Mouse (Mus musculus) MEL (cell line): ENCODE measurements around the gene Pink1. TPM values are rescaled to one million over a fixed set of nuclear protein-coding genes. Genes with fewer than 3 reads are reported as not detected.
A peak's percentile ranks its signal among the peaks of the same experiment; 100 is the strongest.

Experiments used
- DNase-seq: peaks from one replicate; pipeline ENCODE4 v3.0.0; 2011; ENCODE audit warnings: low read depth, low spot score
- H3K27ac ChIP-seq: 2 replicates; pipeline ENCODE4 v1.5.1; 2012; ENCODE audit warnings: low read depth, mild to moderate bottlenecking, control low read depth, low read length, moderate library complexity; ENCODE audit not compliant: control insufficient read depth
- H3K27me3 ChIP-seq, 2 experiments: fragments of 150-350 bp in 1 of 2; sonication (generic) in 1 of 2; 2 replicates each; pipeline ENCODE4 v1.6.1; 2012; ENCODE audit warnings: low read length in 2 of 2, mild to moderate bottlenecking in 2 of 2, improper control_type of control experiment in 1 of 2, moderate library complexity in 1 of 2; ENCODE audit not compliant: insufficient read depth in 2 of 2, control insufficient read depth in 1 of 2
- H3K36me3 ChIP-seq, 2 experiments: 2 replicates each; pipeline ENCODE4 v1.6.1; 2012 to 2014; ENCODE audit warnings: low read length in 2 of 2, improper control_type of control experiment in 1 of 2, inconsistent platforms in 1 of 2, mild to moderate bottlenecking in 1 of 2; ENCODE audit not compliant: insufficient read depth in 2 of 2, control insufficient read depth in 1 of 2
- H3K4me1 ChIP-seq, 2 experiments: fragments of 150-350 bp in 1 of 2; sonication (generic) in 1 of 2; 2 replicates each; pipeline ENCODE4 v1.6.1; 2012; ENCODE audit warnings: low read length in 2 of 2, improper control_type of control experiment in 1 of 2, mild to moderate bottlenecking in 1 of 2; ENCODE audit not compliant: insufficient read depth in 2 of 2, control insufficient read depth in 1 of 2
- H3K4me3 ChIP-seq, 2 experiments: fragments of 150-350 bp in 1 of 2; sonication (generic) in 1 of 2; 2 replicates each; pipeline ENCODE4 v1.5.1; 2012; ENCODE audit warnings: low read depth in 2 of 2, low read length in 2 of 2, mild to moderate bottlenecking in 2 of 2, moderate library complexity in 2 of 2, control low read depth in 1 of 2, improper control_type of control experiment in 1 of 2; ENCODE audit not compliant: control insufficient read depth in 1 of 2, insufficient read depth in 1 of 2
- H3K79me2 ChIP-seq: 2 replicates; pipeline ENCODE4 v1.6.1; 2012; ENCODE audit warnings: mild to moderate bottlenecking, low read length, moderate library complexity; ENCODE audit not compliant: control insufficient read depth, poor library complexity, insufficient read depth
- H3K9ac ChIP-seq: 2 replicates; pipeline ENCODE4 v1.6.1; 2012; ENCODE audit warnings: low read depth, mild to moderate bottlenecking, control low read depth, low read length, moderate library complexity; ENCODE audit not compliant: control insufficient read depth, poor library complexity, severe bottlenecking
- H3K9me3 ChIP-seq: fragments of 150-350 bp; sonication (generic); replicated peaks from 2 replicates; pipeline ENCODE4 v1.6.1; 2012; ENCODE audit warnings: mild to moderate bottlenecking, low read length, improper control_type of control experiment, moderate library complexity; ENCODE audit not compliant: insufficient read depth
- BHLHE40 ChIP-seq: IDR thresholded peaks from 2 replicates; pipeline ENCODE4 v1.6.1; 2012; ENCODE audit warnings: low read depth, mild to moderate bottlenecking, inconsistent platforms, low read length, improper control_type of control experiment, borderline replicate concordance
- CHD1 ChIP-seq: IDR thresholded peaks from 2 replicates; pipeline ENCODE4 v1.6.1; 2012; ENCODE audit warnings: low read depth, mild to moderate bottlenecking, inconsistent platforms, low read length, improper control_type of control experiment
- CTCF ChIP-seq, 3 experiments: IDR thresholded peaks in 2 of 3; conservative IDR thresholded peaks in 1 of 3; 2 replicates each; pipeline ENCODE4 v1.5.1; 2011 to 2012; ENCODE audit warnings: low read length in 3 of 3, low read depth in 2 of 3, mild to moderate bottlenecking in 2 of 3, improper control_type of control experiment in 1 of 3, inconsistent platforms in 1 of 3, mixed read lengths in 1 of 3, moderate library complexity in 1 of 3; ENCODE audit not compliant: control insufficient read depth in 1 of 3, insufficient read depth in 1 of 3, poor library complexity in 1 of 3, severe bottlenecking in 1 of 3
- E2F4 ChIP-seq: IDR thresholded peaks from 2 replicates; pipeline ENCODE4 v1.6.1; 2011; ENCODE audit warnings: low read depth, low read length, improper control_type of control experiment, borderline replicate concordance
- ELF1 ChIP-seq: IDR thresholded peaks from 2 replicates; pipeline ENCODE4 v1.6.1; 2014; ENCODE audit warnings: low read depth, mild to moderate bottlenecking, inconsistent platforms, low read length, improper control_type of control experiment, moderate library complexity
- GABPA ChIP-seq: IDR thresholded peaks from 2 replicates; pipeline ENCODE4 v1.6.1; 2012; ENCODE audit warnings: low read depth, mild to moderate bottlenecking, inconsistent platforms, low read length, improper control_type of control experiment, moderate library complexity
- HCFC1 ChIP-seq: IDR thresholded peaks from 2 replicates; pipeline ENCODE4 v1.6.1; 2012; ENCODE audit warnings: low read depth, mild to moderate bottlenecking, inconsistent platforms, low read length, improper control_type of control experiment, moderate library complexity
- KAT2A ChIP-seq: conservative IDR thresholded peaks from 2 replicates; pipeline ENCODE4 v1.6.1; 2012; ENCODE audit warnings: low read depth, low read length, improper control_type of control experiment, inconsistent platforms
- MAX ChIP-seq: IDR thresholded peaks from 2 replicates; pipeline ENCODE4 v1.6.1; 2011; ENCODE audit warnings: low read length, improper control_type of control experiment
- MEF2A ChIP-seq: IDR thresholded peaks from 2 replicates; pipeline ENCODE4 v1.6.1; 2014; ENCODE audit warnings: low read depth, mild to moderate bottlenecking, inconsistent platforms, low read length, improper control_type of control experiment; ENCODE audit not compliant: poor library complexity, insufficient replicate concordance, severe bottlenecking; ENCODE audit errors: extremely low read depth
- MXI1 ChIP-seq: IDR thresholded peaks from 2 replicates; pipeline ENCODE4 v1.6.1; 2011; ENCODE audit warnings: mild to moderate bottlenecking, low read depth, low read length, improper control_type of control experiment
- MYC ChIP-seq: IDR thresholded peaks from 2 replicates; pipeline ENCODE4 v1.6.1; 2011; ENCODE audit warnings: low read depth, mild to moderate bottlenecking, low read length, improper control_type of control experiment, moderate library complexity
- NELFE ChIP-seq: IDR thresholded peaks from 2 replicates; pipeline ENCODE4 v1.6.1; 2011; ENCODE audit warnings: low read depth, low read length, improper control_type of control experiment
- NRF1 ChIP-seq: IDR thresholded peaks from 2 replicates; pipeline ENCODE4 v1.6.1; 2014; ENCODE audit warnings: low read depth, mild to moderate bottlenecking, inconsistent platforms, low read length, improper control_type of control experiment, moderate library complexity; ENCODE audit not compliant: poor library complexity, insufficient read depth, severe bottlenecking
- POLR2AphosphoS2 ChIP-seq: IDR thresholded peaks from 2 replicates; pipeline ENCODE4 v1.6.1; 2011; ENCODE audit warnings: low read length, improper control_type of control experiment
- POLR2AphosphoS5 ChIP-seq: IDR thresholded peaks from 2 replicates; pipeline ENCODE4 v1.6.1; 2012; ENCODE audit warnings: low read depth, borderline replicate concordance, mild to moderate bottlenecking, inconsistent platforms, low read length, moderate library complexity, mixed read lengths
- RAD21 ChIP-seq: IDR thresholded peaks from 2 replicates; pipeline ENCODE4 v1.6.1; 2011; ENCODE audit warnings: mild to moderate bottlenecking, low read depth, low read length, improper control_type of control experiment
- RCOR1 ChIP-seq: IDR thresholded peaks from 2 replicates; pipeline ENCODE4 v1.6.1; 2012; ENCODE audit warnings: low read depth, mild to moderate bottlenecking, inconsistent platforms, low read length, improper control_type of control experiment
- SMC3 ChIP-seq: IDR thresholded peaks from 2 replicates; pipeline ENCODE4 v1.6.1; 2011; ENCODE audit warnings: low read depth, low read length, improper control_type of control experiment
- TBP ChIP-seq: IDR thresholded peaks from 2 replicates; pipeline ENCODE4 v1.8.0; 2011; ENCODE audit warnings: low read depth, low read length, improper control_type of control experiment
- TCF12 ChIP-seq: IDR thresholded peaks from 2 replicates; pipeline ENCODE4 v1.6.1; 2014; ENCODE audit warnings: low read depth, mild to moderate bottlenecking, inconsistent platforms, low read length, improper control_type of control experiment, moderate library complexity
- UBTF ChIP-seq: IDR thresholded peaks from 2 replicates; pipeline ENCODE4 v1.6.1; 2012; ENCODE audit warnings: low read depth, mild to moderate bottlenecking, inconsistent platforms, low read length, improper control_type of control experiment, moderate library complexity, borderline replicate concordance; ENCODE audit not compliant: insufficient read depth
- USF1 ChIP-seq: IDR thresholded peaks from 2 replicates; pipeline ENCODE4 v1.6.1; 2014; ENCODE audit warnings: low read depth, mild to moderate bottlenecking, inconsistent platforms, low read length, improper control_type of control experiment, moderate library complexity
- USF2 ChIP-seq, 2 experiments: IDR thresholded peaks; 2 replicates each; pipeline ENCODE4 v1.6.1; 2011 to 2012; ENCODE audit warnings: improper control_type of control experiment in 2 of 2, low read length in 2 of 2, borderline replicate concordance in 1 of 2, inconsistent platforms in 1 of 2, low read depth in 1 of 2, mild to moderate bottlenecking in 1 of 2; ENCODE audit not compliant: insufficient read depth in 1 of 2
- ZC3H11A ChIP-seq: IDR thresholded peaks from 2 replicates; pipeline ENCODE4 v1.6.1; 2012; ENCODE audit warnings: low read depth, mild to moderate bottlenecking, inconsistent platforms, low read length, improper control_type of control experiment
- ZKSCAN1 ChIP-seq: IDR thresholded peaks from 2 replicates; pipeline ENCODE4 v1.6.1; 2012; ENCODE audit warnings: low read depth, mild to moderate bottlenecking, inconsistent platforms, low read length, improper control_type of control experiment, moderate library complexity
- ZNF384 ChIP-seq: IDR thresholded peaks from 2 replicates; pipeline ENCODE4 v1.6.1; 2012; ENCODE audit warnings: low read depth, mild to moderate bottlenecking, inconsistent platforms, low read length, improper control_type of control experiment
- polyA plus RNA-seq, 2 experiments: library from polyadenylated mRNA; stranded (reverse) in 1 of 2; unstranded in 1 of 2; fragments of >175 nt in 1 of 2; fragments of >200 nt in 1 of 2; gene quantifications; 2 replicates each; pipeline versions ENCODE4 v1.2.1 to v1.2.4; 2012; ENCODE audit warnings: low replicate concordance in 2 of 2, low read depth in 1 of 2; ENCODE audit not compliant: insufficient read length in 2 of 2, insufficient read depth in 1 of 2, missing spikeins in 1 of 2
- total RNA-seq: library from RNA; depleted of rRNA; stranded (reverse); fragments of 300-350 nt; gene quantifications from 2 replicates; pipeline ENCODE4 v1.2.3, GENCODE M21; 2012

Gene Pink1
- total and polyA plus RNA-seq, 3 experiments = 21.2 to 22.1 TPM; not detected in 1

DNA sequence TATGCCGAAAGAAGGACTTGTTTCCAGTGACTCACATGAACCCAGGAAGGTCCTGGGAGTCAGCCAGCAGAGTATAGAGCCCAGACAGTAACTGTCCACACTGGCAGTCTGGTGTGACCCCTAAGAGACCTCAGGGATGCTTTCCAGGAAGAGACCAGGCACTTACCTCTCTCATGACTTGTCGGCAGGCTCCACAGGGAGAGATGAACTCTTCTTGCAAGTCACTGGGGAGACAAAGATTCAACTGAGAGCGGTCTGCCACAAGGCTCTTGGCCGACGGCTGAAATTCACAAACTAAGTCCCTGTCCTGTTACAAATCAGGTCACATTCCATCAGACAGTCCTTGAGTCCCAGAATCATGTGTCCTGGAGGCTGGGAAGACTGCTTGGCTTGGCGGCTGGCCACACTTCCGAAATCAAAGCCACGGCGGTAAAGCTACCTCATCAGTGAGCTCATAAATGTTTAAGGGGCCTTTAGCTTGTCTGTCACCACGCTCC is 17.3 kb upstream of the Pink1 start:
- no peaks in the 10 kb centered on the region for H3K79me2 ChIP-seq
- no peak overlapping the region for H3K4me3 ChIP-seq
- H3K27me3 ChIP-seq = no peaks in the 10 kb centered on the region
- peaks cover 14 to 32% of the 10 kb centered on the region in 2 experiments for H3K4me1 ChIP-seq
- H3K9me3 ChIP-seq = no peaks in the 10 kb centered on the region
- H3K9ac ChIP-seq = no peak overlapping the region
- TF ChIP-seq GABPA = no peak
- TF ChIP-seq, all 39 proteins: peak for 0
- H3K27ac ChIP-seq = no peak overlapping the region
- no peak for DNase-seq
- H3K36me3 ChIP-seq = peaks cover 0 to 22% of the 10 kb centered on the region in 2 experiments; a peak in 2 of 4 replicates

DNA sequence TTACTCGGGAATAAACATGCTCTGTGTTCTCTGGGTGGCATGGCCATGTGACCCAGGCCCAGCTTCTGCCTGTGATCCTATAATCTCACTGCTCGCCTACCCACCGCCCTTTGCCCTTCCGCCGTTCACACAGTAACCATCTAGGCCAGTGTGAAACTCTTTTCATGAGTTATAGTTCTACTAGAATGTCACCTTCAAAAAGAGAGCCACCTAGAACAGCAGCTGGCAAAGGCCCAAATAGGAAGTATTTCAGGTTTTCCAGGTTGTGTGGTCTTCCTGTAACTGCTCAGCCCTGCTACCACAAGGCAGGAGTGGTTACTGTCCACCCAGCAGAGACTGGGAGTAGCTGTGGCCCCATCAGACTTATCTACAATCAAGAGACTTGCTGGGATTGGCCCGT is 16.7 kb upstream of the Pink1 start:
- Histone ChIP-seq H3K27ac (no peak overlapping the region), H3K4me3 (no peak overlapping the region)

DNA sequence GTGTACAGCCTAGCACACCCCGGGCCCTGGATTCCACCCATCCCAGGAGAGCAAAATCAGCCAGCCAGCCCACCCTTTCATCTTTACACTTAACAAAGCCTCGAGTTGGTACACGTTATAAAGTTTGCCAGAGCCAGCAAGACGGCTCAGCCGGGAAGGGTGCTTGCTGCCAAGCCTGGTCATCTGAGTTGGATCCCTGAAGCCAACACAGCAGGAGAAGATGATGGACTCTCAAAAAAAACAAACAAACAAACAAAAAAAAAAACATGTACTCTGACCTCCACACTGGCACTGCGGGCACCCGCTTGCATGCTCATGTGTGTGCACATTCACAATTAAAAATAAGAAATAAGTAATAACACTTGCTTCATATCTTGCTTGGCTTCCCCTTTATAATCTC is 15.9 kb upstream of the Pink1 start:
- H3K9ac ChIP-seq = no peak overlapping the region
- TF ChIP-seq GABPA (no peak), ZNF384 (no peak), RAD21 (no peak), HCFC1 (no peak), UBTF (no peak), MEF2A (no peak), TBP (no peak), ELF1 (no peak), CHD1 (no peak), TCF12 (no peak), ZKSCAN1 (no peak), ZC3H11A (no peak), USF1 (no peak), POLR2AphosphoS2 (no peak), KAT2A (no peak), MAX (no peak), RCOR1 (no peak)
- H3K9me3 ChIP-seq = no peaks in the 10 kb centered on the region
- peaks cover 14 to 37% of the 10 kb centered on the region in 2 experiments for H3K4me1 ChIP-seq
- H3K79me2 ChIP-seq = no peaks in the 10 kb centered on the region
- H3K4me3 ChIP-seq = no peak overlapping the region
- no peak for DNase-seq
- H3K27me3 ChIP-seq = no peaks in the 10 kb centered on the region
- peaks cover 0 to 22% of the 10 kb centered on the region in 2 experiments; a peak in 2 of 4 replicates for H3K36me3 ChIP-seq
- H3K27ac ChIP-seq = no peak overlapping the region

More for the DNA sequence above, 16.7 kb upstream of the Pink1 start:
- Histone ChIP-seq H3K9ac (no peak overlapping the region), H3K4me1 (peaks cover 14 to 32% of the 10 kb centered on the region in 2 experiments), H3K27me3 (no peaks in the 10 kb centered on the region), H3K9me3 (no peaks in the 10 kb centered on the region), H3K79me2 (no peaks in the 10 kb centered on the region), H3K36me3 (peaks cover 0 to 22% of the 10 kb centered on the region in 2 experiments; a peak in 2 of 4 replicates)
- DNase-seq = peak; percentile 30
- TF ChIP-seq USF2 (IDR thresholded peaks at IDR 0.05; ENCODE audit: borderline replicate concordance in 1 of 2, insufficient read depth in 1 of 2, low read depth in 1 of 2, low read length in 2 of 2) (no peak), GABPA (no peak), POLR2AphosphoS2 (no peak), E2F4 (no peak), MXI1 (no peak), SMC3 (no peak), POLR2AphosphoS5 (no peak), ZC3H11A (no peak), NELFE (no peak), TBP (no peak), BHLHE40 (no peak), CTCF (IDR thresholded peaks at IDR 0.05 in 2 of 3, conservative IDR thresholded peaks at IDR 0.05 in 1 of 3; ENCODE audit: control insufficient read depth in 1 of 3, insufficient read depth in 1 of 3, low read depth in 2 of 3, low read length in 3 of 3, poor library complexity in 1 of 3, severe bottlenecking in 1 of 3) (no peak), MYC (no peak), NRF1 (no peak)
